Mouse (Mus musculus): ENCODE data around the gene Myo16. TPM values are rescaled to one million over a fixed set of nuclear protein-coding genes. Genes with fewer than 3 reads are reported as not detected.
A peak's percentile ranks its signal among the peaks of the same experiment; 100 is the strongest.

The Myo16 gene
- polyA plus RNA-seq, 1 experiment from 2014 or later, result 5.5 TPM

GRCm38 (mm10) chr8:10243344-10243743 is 89.6 kb downstream of the Myo16 start:
- no peak for ATAC-seq (ENCODE audit: low FRiP score)
- 90% methylated on average over 3 of the region's 3 CpGs for WGBS

GRCm38 (mm10) chr8:10249156-10249555 is 95.4 kb downstream of the Myo16 start:
- Histone ChIP-seq H3K27me3 (0 out of 2 replicates have a peak, but pooled peaks cover 5% of the 10 kb centered on the region), H3K9ac (peak overlapping the region; percentile 9), H3K4me1 (replicated peaks) (peaks cover 9% of the 10 kb centered on the region), H3K4me3 (peak overlapping the region; percentile 26), H3K9me3 (no peaks in the 10 kb centered on the region), H3K27ac (no peak overlapping the region), H3K4me2 (peak overlapping the region; percentile 52), H3K36me3 (no peaks in the 10 kb centered on the region)
- WGBS, result 1% methylated on average over 15 of the region's 15 CpGs
- ATAC-seq (ENCODE audit: low FRiP score), result peak; percentile 86

More at GRCm38 (mm10) chr8:10243344-10243743, 89.6 kb downstream of the Myo16 start:
- Histone ChIP-seq H3K4me2 (no peak overlapping the region), H3K9me3 (no peaks in the 10 kb centered on the region), H3K9ac (no peak overlapping the region), H3K4me1 (replicated peaks) (no peaks in the 10 kb centered on the region), H3K4me3 (no peak overlapping the region), H3K36me3 (no peaks in the 10 kb centered on the region), H3K27ac (no peak overlapping the region), H3K27me3 (no peaks in the 10 kb centered on the region)

- Histone ChIP-seq H3K9me3 (no peaks in the 10 kb centered on the region), H3K4me2 (no peak overlapping the region), H3K4me3 (no peak overlapping the region), H3K27me3 (0 out of 2 replicates have a peak, but pooled peaks cover 2% of the 10 kb centered on the region), H3K9ac (no peak overlapping the region), H3K36me3 (no peaks in the 10 kb centered on the region), H3K4me1 (replicated peaks) (no peaks in the 10 kb centered on the region), H3K27ac (no peak overlapping the region)
- 81% methylated on average over 2 of the region's 2 CpGs for WGBS
- no peak for ATAC-seq (ENCODE audit: low FRiP score)
Measured at GRCm38 (mm10) chr8:10255741-10256140, 102.0 kb downstream of the Myo16 start.

GRCm38 (mm10) chr8:10256563-10256962 is 102.9 kb downstream of the Myo16 start:
- H3K4me1 ChIP-seq (replicated peaks), result no peaks in the 10 kb centered on the region
- no peak overlapping the region for H3K9ac ChIP-seq
- no peaks in the 10 kb centered on the region for H3K27me3 ChIP-seq
- 91% methylated on average over 3 of the region's 3 CpGs for WGBS
- H3K4me2 ChIP-seq, result no peak overlapping the region
- H3K27ac ChIP-seq, result no peak overlapping the region
- no peak overlapping the region for H3K4me3 ChIP-seq
- no peak for ATAC-seq (ENCODE audit: low FRiP score)
- H3K9me3 ChIP-seq, result no peaks in the 10 kb centered on the region
- no peaks in the 10 kb centered on the region for H3K36me3 ChIP-seq

- Histone ChIP-seq H3K4me2 (no peak overlapping the region), H3K4me1 (replicated peaks) (no peaks in the 10 kb centered on the region), H3K27ac (no peak overlapping the region), H3K27me3 (no peaks in the 10 kb centered on the region), H3K9me3 (no peaks in the 10 kb centered on the region), H3K4me3 (no peak overlapping the region), H3K9ac (no peak overlapping the region), H3K36me3 (no peaks in the 10 kb centered on the region)
- ATAC-seq (ENCODE audit: low FRiP score), result no peak
- WGBS, result 96% methylated on average over 4 of the region's 4 CpGs
Measured at GRCm38 (mm10) chr8:10270094-10270493, 116.4 kb downstream of the Myo16 start.

- H3K36me3 ChIP-seq, result no peaks in the 10 kb centered on the region
Measured at GRCm38 (mm10) chr8:10292600-10292999, 138.9 kb downstream of the Myo16 start.

GRCm38 (mm10) chr8:10300797-10301196 is 147.1 kb downstream of the Myo16 start:
- no peaks in the 10 kb centered on the region for H3K36me3 ChIP-seq
- H3K4me2 ChIP-seq, result no peak overlapping the region
- H3K9me3 ChIP-seq, result no peaks in the 10 kb centered on the region
- H3K9ac ChIP-seq, result no peak overlapping the region
- no peak for ATAC-seq (ENCODE audit: low FRiP score)
- WGBS, result 57% methylated on average over 3 of the region's 3 CpGs
- H3K27ac ChIP-seq, result no peak overlapping the region
- H3K4me3 ChIP-seq, result no peak overlapping the region
- H3K4me1 ChIP-seq (replicated peaks), result peaks cover 25% of the 10 kb centered on the region
- no peaks in the 10 kb centered on the region for H3K27me3 ChIP-seq

More at GRCm38 (mm10) chr8:10292600-10292999, 138.9 kb downstream of the Myo16 start:
- Histone ChIP-seq H3K9me3 (no peaks in the 10 kb centered on the region), H3K27me3 (no peaks in the 10 kb centered on the region), H3K4me2 (no peak overlapping the region), H3K9ac (no peak overlapping the region), H3K4me1 (replicated peaks) (no peaks in the 10 kb centered on the region), H3K4me3 (no peak overlapping the region), H3K27ac (no peak overlapping the region)
- no peak for ATAC-seq (ENCODE audit: low FRiP score)
- WGBS, result 81% methylated on average over 4 of the region's 4 CpGs

- no peak overlapping the region for H3K4me2 ChIP-seq
- H3K36me3 ChIP-seq, result no peaks in the 10 kb centered on the region
- no peak overlapping the region for H3K4me3 ChIP-seq
- ATAC-seq (ENCODE audit: low FRiP score), result no peak
- no peak overlapping the region for H3K9ac ChIP-seq
- peaks cover 30% of the 10 kb centered on the region for H3K4me1 ChIP-seq (replicated peaks)
- 60% methylated on average over 4 of the region's 4 CpGs for WGBS
- no peaks in the 10 kb centered on the region for H3K9me3 ChIP-seq
- H3K27ac ChIP-seq, result no peak overlapping the region
- no peaks in the 10 kb centered on the region for H3K27me3 ChIP-seq
Measured at GRCm38 (mm10) chr8:10303061-10303460, 149.3 kb downstream of the Myo16 start.

- Histone ChIP-seq H3K27me3 (no peaks in the 10 kb centered on the region), H3K9me3 (no peaks in the 10 kb centered on the region), H3K9ac (no peak overlapping the region), H3K36me3 (no peaks in the 10 kb centered on the region), H3K4me2 (no peak overlapping the region), H3K4me1 (replicated peaks) (peaks cover 34% of the 10 kb centered on the region), H3K27ac (no peak overlapping the region), H3K4me3 (no peak overlapping the region)
- no peak for ATAC-seq (ENCODE audit: low FRiP score)
- WGBS, result 91% methylated on average over 3 of the region's 3 CpGs
Measured at GRCm38 (mm10) chr8:10303992-10304391, 150.3 kb downstream of the Myo16 start.

- H3K4me1 ChIP-seq (replicated peaks), result peaks cover 34% of the 10 kb centered on the region
- H3K27ac ChIP-seq, result no peak overlapping the region
- no peaks in the 10 kb centered on the region for H3K9me3 ChIP-seq
- no peak overlapping the region for H3K4me2 ChIP-seq
- no peaks in the 10 kb centered on the region for H3K36me3 ChIP-seq
- H3K4me3 ChIP-seq, result no peak overlapping the region
- no peaks in the 10 kb centered on the region for H3K27me3 ChIP-seq
- H3K9ac ChIP-seq, result no peak overlapping the region
- 81% methylated on average over 1 of the region's 1 CpGs for WGBS
- ATAC-seq (ENCODE audit: low FRiP score), result no peak
Measured at GRCm38 (mm10) chr8:10304721-10305120, 151.0 kb downstream of the Myo16 start.

GRCm38 (mm10) chr8:10307345-10307744 is 153.6 kb downstream of the Myo16 start:
- H3K36me3 ChIP-seq, result no peaks in the 10 kb centered on the region
- no peaks in the 10 kb centered on the region for H3K9me3 ChIP-seq
- ATAC-seq (ENCODE audit: low FRiP score), result no peak
- H3K27me3 ChIP-seq, result no peaks in the 10 kb centered on the region
- peaks cover 32% of the 10 kb centered on the region for H3K4me1 ChIP-seq (replicated peaks)
- WGBS, result 83% methylated on average over 6 of the region's 6 CpGs
- H3K9ac ChIP-seq, result no peak overlapping the region
- no peak overlapping the region for H3K4me3 ChIP-seq
- 0 out of 2 replicates have a peak overlapping the region, but pooled peaks have one; percentile 9 for H3K27ac ChIP-seq
- H3K4me2 ChIP-seq, result no peak overlapping the region

GRCm38 (mm10) chr8:10307770-10308476 is 154.2 kb downstream of the Myo16 start:
- Histone ChIP-seq H3K4me1 (replicated peaks) (peaks cover 26% of the 10 kb centered on the region), H3K9ac (no peak overlapping the region), H3K4me2 (no peak overlapping the region), H3K9me3 (no peaks in the 10 kb centered on the region), H3K27ac (0 out of 2 replicates have a peak overlapping the region, but pooled peaks have one; percentile 9), H3K27me3 (no peaks in the 10 kb centered on the region), H3K4me3 (no peak overlapping the region), H3K36me3 (no peaks in the 10 kb centered on the region)
- 45% methylated on average over 12 of the region's 12 CpGs for WGBS
- ATAC-seq (ENCODE audit: low FRiP score), result no peak

- WGBS, result 89% methylated on average over 2 of the region's 2 CpGs
- H3K9ac ChIP-seq, result no peak overlapping the region
- H3K4me1 ChIP-seq (replicated peaks), result peaks cover 9% of the 10 kb centered on the region
- no peaks in the 10 kb centered on the region for H3K27me3 ChIP-seq
- no peak overlapping the region for H3K4me3 ChIP-seq
- H3K27ac ChIP-seq, result no peak overlapping the region
- H3K4me2 ChIP-seq, result no peak overlapping the region
- ATAC-seq (ENCODE audit: low FRiP score), result no peak
- H3K36me3 ChIP-seq, result no peaks in the 10 kb centered on the region
- no peaks in the 10 kb centered on the region for H3K9me3 ChIP-seq
Measured at GRCm38 (mm10) chr8:10310470-10310869, 156.8 kb downstream of the Myo16 start.
